Mouse (Mus musculus): ENCODE data around the gene Npc1l1. TPM values are rescaled to one million over a fixed set of nuclear protein-coding genes. Genes with fewer than 3 reads are reported as not detected.

Gene Npc1l1
- polyA plus RNA-seq, 1 experiment from 2014 or later, result 0.05 TPM

GRCm38 (mm10) chr11:6219967-6220366, 10.0 kb downstream of the Npc1l1 start:
- Histone ChIP-seq H3K27ac (ENCODE audit: low read depth, low read length) (no peak overlapping the region), H3K36me3 (ENCODE audit: control insufficient read depth, insufficient read depth, low read length) (no peaks in the 10 kb centered on the region), H3K9me3 (ENCODE audit: control insufficient read depth, low read length) (no peaks in the 10 kb centered on the region), H3K27me3 (ENCODE audit: control insufficient read depth, insufficient read depth, low read length) (no peaks in the 10 kb centered on the region), H3K4me1 (ENCODE audit: control insufficient read depth, insufficient read depth, low read length) (no peaks in the 10 kb centered on the region), H3K4me2 (replicated peaks; ENCODE audit: low read depth, low read length) (no peak overlapping the region), H3K4me3 (ENCODE audit: low read length) (no peak overlapping the region), H3K9ac (ENCODE audit: low read depth, low read length) (no peak overlapping the region)
- 82% methylated on average over 6 of the region's 6 CpGs for WGBS
- no peak for ATAC-seq (ENCODE audit: low FRiP score, low TSS enrichment)

DNA sequence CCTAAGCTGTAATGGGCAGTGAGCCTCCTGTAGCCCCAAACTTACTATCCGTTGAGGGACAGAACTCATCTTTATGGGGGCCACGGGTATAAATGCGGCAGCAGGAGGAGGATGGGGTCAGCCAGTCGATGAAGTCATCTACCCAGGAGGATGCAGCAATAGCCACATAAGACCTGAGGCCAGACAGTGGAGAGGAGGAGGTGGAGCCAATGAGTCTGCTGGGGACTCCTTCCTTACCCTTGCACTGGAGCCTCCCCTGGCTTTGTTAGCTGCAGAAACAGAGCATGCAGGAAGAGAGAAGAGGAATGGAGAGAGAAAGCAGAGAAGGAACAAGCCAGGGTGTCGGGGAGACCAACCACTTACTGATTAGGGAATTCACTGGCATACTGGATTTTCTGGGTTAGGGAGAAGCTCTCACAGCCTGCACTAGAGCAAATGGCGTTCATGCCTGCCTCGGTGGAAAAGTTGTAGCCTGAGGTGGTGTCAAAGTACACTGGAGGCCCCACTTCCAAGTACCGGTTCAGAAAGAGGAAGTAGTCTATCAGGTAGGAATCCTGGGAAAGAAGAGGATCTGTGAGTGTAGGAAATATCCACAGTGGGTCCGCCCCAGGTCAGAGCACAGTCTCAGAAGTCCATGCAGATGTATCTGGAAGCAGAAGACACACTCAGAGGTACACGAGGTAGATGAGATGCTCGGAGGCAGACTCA, 11.6 kb downstream of the Npc1l1 start:
- Histone ChIP-seq H3K4me1 (ENCODE audit: control insufficient read depth, insufficient read depth, low read length) (no peaks in the 10 kb centered on the region), H3K9ac (ENCODE audit: low read depth, low read length) (no peak overlapping the region), H3K36me3 (ENCODE audit: control insufficient read depth, insufficient read depth, low read length) (no peaks in the 10 kb centered on the region), H3K27ac (ENCODE audit: low read depth, low read length) (no peak overlapping the region), H3K9me3 (ENCODE audit: control insufficient read depth, low read length) (no peaks in the 10 kb centered on the region), H3K4me3 (ENCODE audit: low read length) (no peak overlapping the region), H3K27me3 (ENCODE audit: control insufficient read depth, insufficient read depth, low read length) (no peaks in the 10 kb centered on the region), H3K4me2 (replicated peaks; ENCODE audit: low read depth, low read length) (no peak overlapping the region)
- 77% methylated on average over 11 of the region's 11 CpGs for WGBS
- ATAC-seq (ENCODE audit: low FRiP score, low TSS enrichment), result no peak

DNA sequence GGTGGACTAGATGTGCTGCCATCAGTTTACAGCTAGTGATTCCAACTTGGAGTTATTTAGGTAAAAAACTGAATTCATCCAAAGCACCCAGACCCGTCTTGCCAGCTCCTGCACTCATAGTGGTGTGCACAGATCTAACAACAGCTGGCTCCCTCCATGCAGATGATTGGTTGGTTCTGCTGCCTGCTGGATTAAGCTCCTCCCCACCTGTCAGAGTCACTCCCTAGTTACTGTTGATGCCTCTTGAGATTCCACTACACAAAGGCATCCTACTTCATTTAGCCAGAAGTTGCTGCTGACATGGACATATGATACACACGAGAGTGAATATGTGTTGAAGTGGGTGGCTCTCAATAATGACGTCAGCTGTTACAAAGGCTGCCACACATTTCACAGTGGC, 13.1 kb downstream of the Npc1l1 start:
- H3K4me1 ChIP-seq (ENCODE audit: control insufficient read depth, insufficient read depth, low read length), result no peaks in the 10 kb centered on the region

DNA sequence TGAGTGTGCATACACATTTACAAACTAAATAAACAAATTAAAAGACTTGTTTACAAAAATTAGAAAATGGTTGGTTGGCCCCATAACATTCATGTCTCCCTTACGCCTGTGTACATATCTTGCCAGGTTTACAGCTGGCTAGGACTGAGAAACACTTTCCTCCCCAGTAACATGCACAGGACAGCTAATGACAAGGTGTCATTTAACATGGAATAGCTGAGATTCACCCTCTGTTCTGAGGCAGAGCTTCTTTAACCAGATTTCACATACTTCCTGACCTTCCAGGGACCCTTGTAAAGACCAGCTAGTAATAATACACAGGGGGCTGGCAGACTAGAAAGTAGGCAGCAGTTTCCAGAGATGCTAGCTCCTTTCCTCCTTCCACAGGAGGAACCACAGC, 21.8 kb downstream of the Npc1l1 start:
- no peak overlapping the region for H3K9ac ChIP-seq (ENCODE audit: low read depth, low read length)
- H3K27me3 ChIP-seq (ENCODE audit: control insufficient read depth, insufficient read depth, low read length), result no peaks in the 10 kb centered on the region
- H3K4me2 ChIP-seq (replicated peaks; ENCODE audit: low read depth, low read length), result no peak overlapping the region
- H3K9me3 ChIP-seq (ENCODE audit: control insufficient read depth, low read length), result no peaks in the 10 kb centered on the region
- WGBS, result 92% methylated on average over 1 of the region's 1 CpGs
- H3K4me3 ChIP-seq (ENCODE audit: low read length), result no peak overlapping the region
- no peak overlapping the region for H3K27ac ChIP-seq (ENCODE audit: low read depth, low read length)
- no peak for ATAC-seq (ENCODE audit: low FRiP score, low TSS enrichment)
- no peaks in the 10 kb centered on the region for H3K4me1 ChIP-seq (ENCODE audit: control insufficient read depth, insufficient read depth, low read length)
- H3K36me3 ChIP-seq (ENCODE audit: control insufficient read depth, insufficient read depth, low read length), result no peaks in the 10 kb centered on the region

More for the DNA sequence above, 13.1 kb downstream of the Npc1l1 start:
- Histone ChIP-seq H3K4me2 (replicated peaks; ENCODE audit: low read depth, low read length) (no peak overlapping the region), H3K36me3 (ENCODE audit: control insufficient read depth, insufficient read depth, low read length) (no peaks in the 10 kb centered on the region), H3K27me3 (ENCODE audit: control insufficient read depth, insufficient read depth, low read length) (no peaks in the 10 kb centered on the region), H3K27ac (ENCODE audit: low read depth, low read length) (no peak overlapping the region), H3K4me3 (ENCODE audit: low read length) (no peak overlapping the region), H3K9ac (ENCODE audit: low read depth, low read length) (no peak overlapping the region), H3K9me3 (ENCODE audit: control insufficient read depth, low read length) (no peaks in the 10 kb centered on the region)
- WGBS, result 66% methylated on average over 3 of the region's 3 CpGs
- no peak for ATAC-seq (ENCODE audit: low FRiP score, low TSS enrichment)

GRCm38 (mm10) chr11:6207090-6207489, 22.9 kb downstream of the Npc1l1 start:
- Histone ChIP-seq H3K9ac (ENCODE audit: low read depth, low read length) (no peak overlapping the region), H3K4me2 (replicated peaks; ENCODE audit: low read depth, low read length) (no peak overlapping the region), H3K27ac (ENCODE audit: low read depth, low read length) (no peak overlapping the region), H3K9me3 (ENCODE audit: control insufficient read depth, low read length) (no peaks in the 10 kb centered on the region), H3K27me3 (ENCODE audit: control insufficient read depth, insufficient read depth, low read length) (no peaks in the 10 kb centered on the region), H3K36me3 (ENCODE audit: control insufficient read depth, insufficient read depth, low read length) (no peaks in the 10 kb centered on the region), H3K4me3 (ENCODE audit: low read length) (no peak overlapping the region), H3K4me1 (ENCODE audit: control insufficient read depth, insufficient read depth, low read length) (no peaks in the 10 kb centered on the region)
- WGBS, result 81% methylated on average over 2 of the region's 2 CpGs
- ATAC-seq (ENCODE audit: low FRiP score, low TSS enrichment), result no peak

- Histone ChIP-seq H3K27me3 (ENCODE audit: control insufficient read depth, insufficient read depth, low read length) (no peaks in the 10 kb centered on the region), H3K27ac (ENCODE audit: low read depth, low read length) (peak overlapping the region; percentile 98; the same call in 1 of the 2 replicates), H3K9ac (ENCODE audit: low read depth, low read length) (peak overlapping the region; percentile 91), H3K4me1 (ENCODE audit: control insufficient read depth, insufficient read depth, low read length) (peaks cover 12% of the 10 kb centered on the region), H3K4me3 (ENCODE audit: low read length) (peak overlapping the region; percentile 78), H3K4me2 (replicated peaks; ENCODE audit: low read depth, low read length) (peak overlapping the region; percentile 70), H3K36me3 (ENCODE audit: control insufficient read depth, insufficient read depth, low read length) (no peaks in the 10 kb centered on the region), H3K9me3 (ENCODE audit: control insufficient read depth, low read length) (no peaks in the 10 kb centered on the region)
- no peak for ATAC-seq (ENCODE audit: low FRiP score, low TSS enrichment)
- whole genome bisulfite sequencing, result 27% methylated on average over 9 of the region's 9 CpGs
Measured at GRCm38 (mm10) chr11:6200570-6200969, 29.4 kb downstream of the Npc1l1 start.

- Histone ChIP-seq H3K27me3 (ENCODE audit: control insufficient read depth, insufficient read depth, low read length) (no peaks in the 10 kb centered on the region), H3K9me3 (ENCODE audit: control insufficient read depth, low read length) (no peaks in the 10 kb centered on the region), H3K9ac (ENCODE audit: low read depth, low read length) (peak within 1 kb of the TSS; percentile 91), H3K4me1 (ENCODE audit: control insufficient read depth, insufficient read depth, low read length) (peaks cover 12% of the 10 kb centered on the region), H3K36me3 (ENCODE audit: control insufficient read depth, insufficient read depth, low read length) (no peaks in the 10 kb centered on the region), H3K27ac (ENCODE audit: low read depth, low read length) (peak within 1 kb of the TSS; percentile 98), H3K4me2 (replicated peaks; ENCODE audit: low read depth, low read length) (peak within 1 kb of the TSS; percentile 70), H3K4me3 (ENCODE audit: low read length) (peak within 1 kb of the TSS; percentile 78)
- WGBS, result under 1% methylated on average over 39 of the region's 39 CpGs
- peak; percentile 96 for ATAC-seq (ENCODE audit: low FRiP score, low TSS enrichment)
Measured at GRCm38 (mm10) chr11:6200087-6200569, 29.8 kb downstream of the Npc1l1 start, which contains the start of gene Nudcd3. Nudcd3 (minus strand) TSS chr11:6200415.

DNA sequence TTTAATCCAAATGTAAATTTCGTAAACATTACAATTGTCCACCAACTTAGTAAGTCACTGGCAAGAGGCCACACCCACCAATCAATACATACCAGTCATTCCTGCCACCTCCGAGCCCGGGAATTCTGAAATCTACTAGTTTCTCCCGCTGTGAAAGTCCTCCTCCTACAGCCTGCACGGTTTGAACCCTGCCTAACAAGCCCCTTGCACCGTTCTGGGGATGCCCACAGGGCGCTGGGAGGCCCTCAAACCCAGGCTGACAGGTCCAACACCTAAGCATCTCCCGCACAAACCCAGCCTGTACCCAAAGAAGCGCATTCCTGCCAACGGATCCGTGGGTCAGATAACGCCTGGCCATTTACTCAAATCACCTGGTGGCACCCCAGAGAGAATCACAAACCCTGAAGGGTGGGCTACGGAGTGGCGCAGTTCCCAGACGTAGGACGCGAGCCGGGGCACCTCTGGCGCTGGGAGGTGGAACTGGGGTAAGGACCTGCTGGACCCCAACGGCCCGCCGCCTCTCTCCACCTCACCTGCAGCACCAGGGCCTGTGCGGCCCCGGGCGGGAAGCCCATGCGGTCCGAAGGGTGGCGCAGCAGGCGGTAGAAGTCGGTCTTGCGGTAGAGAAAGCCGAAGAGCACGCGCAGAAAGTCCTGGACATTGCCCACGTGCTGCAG, 30.4 kb downstream of the Npc1l1 start, which contains the start of gene A730071L15Rik:
Gene A730071L15Rik, plus strand, starts transcription at position 620 of the 677 bp plus-strand sequence.
- Histone ChIP-seq H3K4me1 (ENCODE audit: control insufficient read depth, insufficient read depth, low read length) (peaks cover 12% of the 10 kb centered on the region), H3K9ac (ENCODE audit: low read depth, low read length) (peak within 1 kb of the TSS; percentile 91), H3K4me3 (ENCODE audit: low read length) (peak within 1 kb of the TSS; percentile 78), H3K9me3 (ENCODE audit: control insufficient read depth, low read length) (no peaks in the 10 kb centered on the region), H3K36me3 (ENCODE audit: control insufficient read depth, insufficient read depth, low read length) (no peaks in the 10 kb centered on the region), H3K27me3 (ENCODE audit: control insufficient read depth, insufficient read depth, low read length) (no peaks in the 10 kb centered on the region), H3K27ac (ENCODE audit: low read depth, low read length) (peak within 1 kb of the TSS; percentile 98), H3K4me2 (replicated peaks; ENCODE audit: low read depth, low read length) (peak within 1 kb of the TSS; percentile 70)
- 1% methylated on average over 35 of the region's 35 CpGs for WGBS
- peak; percentile 83 for ATAC-seq (ENCODE audit: low FRiP score, low TSS enrichment)

GRCm38 (mm10) chr11:6198449-6198848, 31.5 kb downstream of the Npc1l1 start:
- Histone ChIP-seq H3K4me2 (replicated peaks; ENCODE audit: low read depth, low read length) (peak overlapping the region; percentile 70), H3K27ac (ENCODE audit: low read depth, low read length) (no peak overlapping the region), H3K4me3 (ENCODE audit: low read length) (no peak overlapping the region), H3K9ac (ENCODE audit: low read depth, low read length) (peak overlapping the region; percentile 28; the same call in 1 of the 2 replicates), H3K36me3 (ENCODE audit: control insufficient read depth, insufficient read depth, low read length) (no peaks in the 10 kb centered on the region), H3K27me3 (ENCODE audit: control insufficient read depth, insufficient read depth, low read length) (no peaks in the 10 kb centered on the region), H3K9me3 (ENCODE audit: control insufficient read depth, low read length) (no peaks in the 10 kb centered on the region), H3K4me1 (ENCODE audit: control insufficient read depth, insufficient read depth, low read length) (peaks cover 12% of the 10 kb centered on the region)
- ATAC-seq (ENCODE audit: low FRiP score, low TSS enrichment), result no peak
- 89% methylated on average over 4 of the region's 4 CpGs for WGBS
